Mouse (Mus musculus): ENCODE measurements around the gene Ndufa3.

DNA sequence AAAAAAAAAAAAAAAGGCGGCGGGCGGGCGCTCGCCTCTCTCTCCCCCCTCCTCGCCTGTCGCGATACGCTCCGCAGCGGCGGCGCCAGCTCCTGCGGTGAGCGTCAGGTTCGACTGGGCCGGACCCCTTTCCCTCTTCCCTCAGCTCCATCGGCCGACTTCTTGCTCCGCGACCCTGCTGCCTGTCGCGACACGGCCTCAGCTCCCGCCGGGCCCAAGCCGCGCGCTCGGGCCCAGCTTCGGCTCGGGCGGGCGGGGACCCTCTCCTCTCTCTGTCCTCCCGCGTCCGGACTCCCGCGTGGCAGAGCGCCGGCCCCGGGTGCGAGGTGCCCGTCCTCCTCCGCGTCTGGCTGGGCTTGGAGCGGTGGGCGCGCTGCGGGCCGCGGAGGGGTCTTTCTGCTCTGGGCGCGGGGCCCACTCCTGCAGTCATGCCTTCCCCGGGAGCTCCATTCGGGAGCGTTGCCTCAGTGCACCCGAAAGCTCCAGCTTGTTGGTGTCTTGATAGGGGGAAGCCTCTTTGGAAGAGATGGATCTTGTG is 28.4 kb downstream of the Ndufa3 start:
- TF ChIP-seq CTCF (IDR thresholded peaks at IDR 0.05; ENCODE audit: control insufficient read depth, insufficient read depth, insufficient replicate concordance, low read depth, low read length) (no peak), POLR2A (IDR thresholded peaks at IDR 0.05; ENCODE audit: control insufficient read depth, low read depth, low read length) (peak; percentile 20; the same call in 1 of the 2 replicates)

All from testis, adult 2 months (tissue).